Mouse (Mus musculus) olfactory bulb, adult 2 months (tissue): Measurements from ENCODE around the gene Mslnl.

ENCODE experiments used
- CTCF ChIP-seq: fragments of 200-500 bp; IDR thresholded peaks from 2 replicates; pipeline ENCODE4 v1.5.1; 2012; ENCODE audit warnings: low read depth, mild to moderate bottlenecking, low read length, moderate library complexity; ENCODE audit not compliant: insufficient read depth
- POLR2A ChIP-seq: fragments of 200-500 bp; IDR thresholded peaks from 2 replicates; pipeline ENCODE4 v1.6.1; 2012; ENCODE audit warnings: mild to moderate bottlenecking, low read depth, low read length, moderate library complexity; ENCODE audit not compliant: insufficient read depth

DNA sequence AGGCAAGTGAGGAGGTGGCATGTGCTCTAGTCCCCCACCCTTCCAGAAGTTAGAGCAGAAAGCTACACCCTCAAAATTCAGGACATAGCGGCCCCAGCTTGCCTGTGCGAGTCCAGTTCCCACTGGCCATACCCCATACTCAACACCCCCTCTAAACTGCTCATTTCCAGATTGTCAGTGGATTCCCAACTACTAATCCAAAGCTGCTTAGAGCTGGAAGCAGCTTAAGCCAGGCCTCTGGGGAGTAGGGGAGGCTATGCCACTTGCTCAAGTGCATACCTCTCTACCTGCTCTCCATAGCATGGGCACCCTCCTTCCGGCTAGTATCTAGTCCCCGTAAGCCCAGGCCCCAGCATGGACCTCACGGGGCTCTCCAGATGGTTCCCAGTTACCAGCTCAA, 14.4 kb upstream of the Mslnl start:
- no peak for TF ChIP-seq POLR2A
- TF ChIP-seq CTCF: no peak
